Comparison of ENCODE assay signal across 10 mouse cellular contexts in the genomic region with DNA sequence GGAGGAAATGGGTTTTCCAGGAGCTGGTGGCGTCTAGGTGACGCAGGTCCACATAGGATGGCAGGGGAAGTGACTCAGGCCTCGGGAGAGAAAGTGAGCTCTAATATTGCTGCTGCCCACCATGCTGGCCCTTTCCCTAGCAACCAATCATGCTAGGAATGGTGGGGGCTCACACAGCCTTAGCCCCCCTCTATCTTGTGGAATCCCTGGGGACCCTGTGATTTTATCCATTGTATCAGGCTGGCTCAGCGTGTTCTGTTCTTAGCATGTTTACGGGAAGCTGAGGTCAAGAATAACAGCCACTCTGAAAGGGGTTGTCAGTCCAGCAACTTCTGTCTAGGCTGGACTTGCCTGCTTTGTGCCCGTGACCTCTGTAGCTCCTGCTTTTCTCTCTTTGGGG. TPM values are rescaled to one million over a fixed set of nuclear protein-coding genes. Genes with fewer than 3 reads are reported as not detected.
DNase-seq lines count a peak whose midpoint lies in the region; ATAC-seq lines count a peak whose summit lies in the region.
"Had no signal": no experiment of that assay in that cellular context is flagged by ENCODE, and none has a peak within 500 bp of the region (broad histone marks: within the 10 kb centered on the region; RNA-seq: fewer than 3 reads in every experiment).

No protein-coding gene starts in this region.

- H3K9ac ChIP-seq in heart, embryonic 13.5 days = no peak overlapping the region
- peak overlapping the region; percentile 82; the same call in 1 of the 2 replicates for H3K9ac ChIP-seq in neural tube, embryonic 14.5 days (replicated peaks; ENCODE audit: low read depth, low read length)

- no peaks in the 10 kb centered on the region for H3K9me3 ChIP-seq in heart, embryonic 13.5 days
- no peaks in the 10 kb centered on the region for H3K9me3 ChIP-seq in neural tube, embryonic 14.5 days (ENCODE audit: control insufficient read depth, low read length)

- H3K27ac ChIP-seq in heart, embryonic 13.5 days (replicated peaks) = peak overlapping the region; percentile 50
- H3K27ac ChIP-seq in neural tube, embryonic 14.5 days (ENCODE audit: low read depth, low read length) = peak overlapping the region; percentile 92

- peak; percentile 63 for DNase-seq in kidney, adult 9 months
- no peak for DNase-seq in kidney, postnatal 10 days
- DNase-seq in kidney, postnatal 25 days = peak; percentile 48 to 80
- no peak for DNase-seq in T-cell, adult 2 months (ENCODE audit: low spot score)
- no peak for DNase-seq in cerebellum, adult 18-20 months
- no peak for DNase-seq in left cerebral cortex, adult 9 months (ENCODE audit: low spot score in 2 of 2)
- DNase-seq: spleen, adult 18-20 months had no signal

- H3K4me2 ChIP-seq in heart, embryonic 13.5 days = no peak overlapping the region
- peak overlapping the region; percentile 81 for H3K4me2 ChIP-seq in neural tube, embryonic 14.5 days (ENCODE audit: low read depth, low read length)

- 0 out of 2 replicates have a peak, but pooled peaks cover 9% of the 10 kb centered on the region for H3K27me3 ChIP-seq in heart, embryonic 13.5 days (replicated peaks)
- no peaks in the 10 kb centered on the region for H3K27me3 ChIP-seq in neural tube, embryonic 14.5 days (ENCODE audit: control insufficient read depth, insufficient read depth, low read length)

- no peak for ATAC-seq in heart, embryonic 13.5 days (ENCODE audit: extremely low read depth, insufficient number of reproducible peaks, low FRiP score, low TSS enrichment)
- no peak for ATAC-seq in neural tube, embryonic 14.5 days (ENCODE audit: low read depth)

- peaks cover 61% of the 10 kb centered on the region for H3K4me1 ChIP-seq in heart, embryonic 13.5 days
- peaks cover 61% of the 10 kb centered on the region for H3K4me1 ChIP-seq in neural tube, embryonic 14.5 days (ENCODE audit: control insufficient read depth, insufficient read depth, low read length)

- 61% methylated on average over 6 of the region's 6 CpGs for WGBS in heart, embryonic 13.5 days
- 36% methylated on average over 6 of the region's 6 CpGs for WGBS in neural tube, embryonic 14.5 days

- no peak overlapping the region for H3K4me3 ChIP-seq in heart, embryonic 13.5 days
- H3K4me3 ChIP-seq in neural tube, embryonic 14.5 days (ENCODE audit: low read depth, low read length) = peak overlapping the region; percentile 39

- H3K36me3 ChIP-seq in heart, embryonic 13.5 days = no peaks in the 10 kb centered on the region
- peaks cover 10% of the 10 kb centered on the region for H3K36me3 ChIP-seq in neural tube, embryonic 14.5 days (ENCODE audit: control insufficient read depth, insufficient read depth, low read length)

RNA-seq across cellular contexts. Expression of gene Adgrg3, which starts 18.5 kb away (rescaled TPM):
- polyA plus RNA-seq in heart, embryonic 13.5 days (2015; fragmentation: Nextera tagmentation; extraction: Ambion mirVana) = 3.0 and 3.1 TPM in 2 replicates
- 1.1 and 2.0 TPM in 2 replicates for polyA plus RNA-seq in neural tube, embryonic 14.5 days (2014; fragmentation: Nextera tagmentation; extraction: Ambion mirVana)

RNA-seq across cellular contexts. Expression of gene Adgrg1, which starts 24.5 kb away (rescaled TPM):
- polyA plus RNA-seq in heart, embryonic 13.5 days (2015; fragmentation: Nextera tagmentation; extraction: Ambion mirVana) = 4.4 and 4.7 TPM in 2 replicates
- polyA plus RNA-seq in neural tube, embryonic 14.5 days (2014; fragmentation: Nextera tagmentation; extraction: Ambion mirVana) = 93.5 and 116 TPM in 2 replicates

RNA-seq across cellular contexts. Expression of gene Drc7, which starts 55.9 kb away (rescaled TPM):
- not detected in 2 replicates for polyA plus RNA-seq in heart, embryonic 13.5 days (2015; fragmentation: Nextera tagmentation; extraction: Ambion mirVana)
- 0.61 and 0.88 TPM in 2 replicates for polyA plus RNA-seq in neural tube, embryonic 14.5 days (2014; fragmentation: Nextera tagmentation; extraction: Ambion mirVana)
- polyA plus RNA-seq: large intestine, adult 2 months had no signal

Comparison
In these comparisons a context has a peak if more than half of its experiments do, and no peak if none do; other contexts are left out.
1. DNase-seq: peak in kidney, adult 9 months (single experiment) and kidney, postnatal 25 days (2 of 2); none in kidney, postnatal 10 days (single experiment), T-cell, adult 2 months (single experiment), cerebellum, adult 18-20 months (0 of 2) and left cerebral cortex, adult 9 months (0 of 2).
2. RNA of gene Adgrg1, which starts 24.5 kb away (polyA plus RNA-seq): 93.5 to 116 TPM in neural tube, embryonic 14.5 days; 4.4 to 4.7 TPM in heart, embryonic 13.5 days; every median in the first group is over 10 times any median in the second.